Mouse (Mus musculus) large intestine, adult 2 months (tissue): ENCODE results near the gene Reck. TPM values are rescaled to one million over a fixed set of nuclear protein-coding genes. Genes with fewer than 3 reads are reported as not detected.
A peak's percentile ranks its signal among the peaks of the same experiment; 100 is the strongest.

Source experiments
- DNase-seq: peaks from one replicate; pipeline ENCODE4 v3.0.0-alpha.2; 2012; ENCODE audit warnings: low read depth, low spot score
- WGBS: fragments of 180-500 bp; shearing (Covaris S2); methylation state at CpG from one replicate; pipeline ENCODE4 v1.1.7; 2018; 5-methylcytosine and 5-hydroxymethylcytosine counted together
- polyA plus RNA-seq: library from polyadenylated mRNA; depleted of rRNA; stranded (reverse); fragments of >200 nt; gene quantifications from 2 replicates; pipeline ENCODE4 v1.2.3, GENCODE M21; 2012; rRNA removed

Gene Reck
- polyA plus RNA-seq, result 2.5 and 4.1 TPM in 2 replicates

- under 1% methylated on average over 73 of the region's 73 CpGs for whole genome bisulfite sequencing
- no peak for DNase-seq
These were observed at the start of gene Reck for GRCm38 (mm10) chr4:43875160-43875918. TSS of gene Reck (plus strand) at chr4:43875530.

DNA sequence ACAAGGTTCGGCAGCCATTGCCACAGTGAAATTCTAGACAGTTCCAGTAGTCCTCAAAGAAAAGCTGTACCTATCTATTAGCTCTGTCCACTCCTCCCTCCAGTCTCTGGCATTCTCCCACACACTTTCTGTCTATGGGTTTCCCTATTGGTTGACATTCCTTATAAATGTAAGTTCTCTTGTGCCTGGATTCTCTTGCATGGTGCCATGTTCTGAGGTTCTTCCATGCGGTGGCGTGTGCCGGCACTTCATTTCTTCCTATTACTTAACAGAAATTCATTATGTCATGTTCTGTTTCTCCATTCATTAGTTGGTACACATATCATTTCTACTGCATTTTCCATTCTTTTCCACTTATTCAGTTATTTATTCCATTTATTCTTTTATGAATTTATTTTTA is 46.5 kb upstream of the Reck start:
- WGBS, result 84% methylated on average over 4 of the region's 4 CpGs
- DNase-seq, result no peak

DNA sequence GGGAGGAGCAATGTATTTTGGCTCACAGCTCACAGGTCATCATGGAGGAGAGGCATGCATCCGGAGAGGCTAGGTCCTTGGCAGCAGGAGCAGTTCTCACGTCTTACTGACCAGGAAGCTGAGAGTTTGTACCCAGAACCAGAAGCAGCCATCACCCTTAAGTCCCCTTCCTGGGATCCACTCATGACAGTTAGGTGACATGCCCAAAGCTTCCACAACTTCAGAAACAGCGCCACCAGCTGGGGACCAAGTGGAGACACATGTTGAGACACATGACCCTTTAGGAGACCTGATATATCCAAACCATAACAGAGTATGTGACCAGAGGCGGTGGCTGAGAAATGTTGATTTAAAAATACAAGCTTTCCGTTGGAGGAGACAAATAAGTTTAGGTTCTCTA is 43.3 kb upstream of the Reck start:
- 67% methylated on average over 5 of the region's 5 CpGs for WGBS
- DNase-seq, result no peak

GRCm38 (mm10) chr4:43833752-43834151 is 41.6 kb upstream of the Reck start:
- no peak for DNase-seq
- WGBS, result 68% methylated on average over 5 of the region's 5 CpGs

GRCm38 (mm10) chr4:43834749-43835148 is 40.6 kb upstream of the Reck start:
- no peak for DNase-seq
- WGBS, result 48% methylated on average over 4 of the region's 4 CpGs

DNA sequence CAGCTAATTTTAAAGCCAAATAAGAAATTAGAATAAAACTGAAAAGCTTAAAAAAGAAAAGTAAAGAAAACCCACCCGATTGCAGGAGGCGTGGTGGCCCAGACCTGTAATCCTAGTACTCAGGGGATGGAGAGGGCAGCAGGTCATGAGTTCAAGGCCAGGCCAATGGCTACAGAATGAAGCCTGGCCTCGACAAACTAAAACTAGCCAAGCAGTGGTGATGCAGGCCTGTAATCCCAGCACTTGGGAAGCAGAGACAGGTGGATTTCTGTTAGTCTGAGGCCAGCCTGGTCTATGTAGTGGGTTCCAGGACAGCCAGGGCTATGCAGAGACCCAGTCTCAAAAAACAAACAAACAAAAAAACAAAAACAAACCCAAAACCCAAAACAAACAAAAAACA is 37.0 kb upstream of the Reck start:
- DNase-seq, result no peak
- WGBS, result 58% methylated on average over 3 of the region's 3 CpGs

DNA sequence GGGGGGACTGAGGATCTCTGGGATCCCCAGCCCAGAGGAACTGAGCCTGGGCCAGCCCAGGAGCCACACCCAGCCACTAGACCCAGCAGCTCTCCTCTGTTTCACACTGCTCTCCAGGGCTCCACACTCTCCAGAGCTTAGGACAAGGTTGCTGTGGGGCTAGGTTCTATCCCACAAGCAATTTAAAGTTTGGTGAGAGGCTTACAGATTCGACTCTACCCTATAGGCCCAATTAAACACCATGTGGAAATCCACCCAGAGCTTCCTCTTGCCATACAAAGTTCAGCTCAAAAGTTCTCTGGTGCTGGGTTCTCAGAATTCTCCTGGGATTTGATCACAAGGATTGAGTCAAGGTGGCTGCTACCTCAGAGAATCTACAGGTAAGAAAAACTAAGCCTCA is 35.2 kb upstream of the Reck start, which contains the start of gene Olfr157:
Gene Olfr157, minus strand, starts transcription at position 101 of the 400 bp plus-strand sequence.
- 46% methylated on average over 1 of the region's 1 CpGs for WGBS
- DNase-seq, result no peak

DNA sequence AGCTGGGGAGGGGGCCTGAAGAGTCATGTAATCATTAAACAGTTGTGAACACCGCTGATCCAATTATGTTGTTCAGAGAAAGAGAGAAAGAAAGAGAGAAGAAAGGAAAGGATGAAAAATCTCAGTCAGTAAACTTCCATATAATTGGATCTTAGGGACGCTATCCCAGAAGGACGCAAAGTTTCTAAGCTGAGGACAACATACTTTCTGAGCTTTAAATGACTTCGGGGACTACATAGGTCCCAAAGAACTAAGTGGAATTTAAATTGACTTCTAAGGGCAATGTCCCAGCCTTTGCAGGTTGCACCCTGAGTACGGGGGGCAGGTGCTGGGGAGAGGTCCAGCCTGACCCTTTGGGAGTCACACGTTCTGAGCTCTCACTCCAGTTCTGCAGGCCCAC is 24.1 kb upstream of the Reck start, which contains the start of gene Olfr155:
Gene Olfr155, plus strand, starts transcription at position 301 of the 400 bp plus-strand sequence.
- no peak for DNase-seq
- 91% methylated on average over 6 of the region's 6 CpGs for WGBS

GRCm38 (mm10) chr4:43854101-43854500 is 21.2 kb upstream of the Reck start:
- WGBS, result 73% methylated on average over 8 of the region's 8 CpGs
- DNase-seq, result no peak

- WGBS, result 49% methylated on average over 10 of the region's 10 CpGs
- no peak for DNase-seq
These were observed 15.4 kb upstream of the Reck start for GRCm38 (mm10) chr4:43859886-43860285.

DNA sequence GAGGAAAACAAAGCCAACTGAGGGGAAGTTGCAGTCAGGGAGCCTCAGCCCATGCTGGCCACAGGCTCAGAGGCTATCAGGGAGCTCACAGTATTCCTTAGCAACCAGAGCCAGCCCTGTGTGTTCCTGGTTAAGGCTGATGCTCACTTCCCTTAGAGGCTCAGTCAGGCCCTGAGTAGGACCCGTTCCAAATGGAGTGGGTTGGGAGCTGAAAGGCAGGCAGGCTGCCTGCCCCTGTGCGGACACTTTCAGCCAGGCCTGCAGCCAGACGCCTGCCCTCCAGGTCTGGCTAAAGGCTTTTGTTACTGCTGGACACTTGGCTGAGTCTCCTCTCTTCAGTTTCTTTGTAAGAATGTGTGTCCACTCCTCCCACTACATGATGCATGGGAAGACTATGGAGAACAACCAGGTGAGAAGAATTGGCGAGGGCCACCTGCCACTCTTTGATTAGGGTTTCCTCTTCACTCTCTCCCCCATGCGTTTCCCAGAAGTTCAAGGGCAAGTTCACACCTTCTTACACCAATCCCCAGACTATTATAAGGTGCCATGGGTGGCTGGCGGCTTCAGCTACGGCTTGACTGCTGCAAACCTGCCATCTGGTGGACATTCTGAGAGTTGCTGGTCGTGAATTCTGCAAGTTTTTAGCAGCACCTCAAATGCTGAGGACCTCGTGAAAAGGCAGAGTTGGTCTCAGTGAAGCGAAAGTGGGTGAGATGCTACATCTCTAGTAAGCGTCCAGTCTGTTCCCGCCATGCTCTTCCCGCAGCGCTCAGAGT is 14.4 kb upstream of the Reck start:
- DNase-seq, result peak; percentile 25
- 15% methylated on average over 14 of the region's 14 CpGs for WGBS

DNA sequence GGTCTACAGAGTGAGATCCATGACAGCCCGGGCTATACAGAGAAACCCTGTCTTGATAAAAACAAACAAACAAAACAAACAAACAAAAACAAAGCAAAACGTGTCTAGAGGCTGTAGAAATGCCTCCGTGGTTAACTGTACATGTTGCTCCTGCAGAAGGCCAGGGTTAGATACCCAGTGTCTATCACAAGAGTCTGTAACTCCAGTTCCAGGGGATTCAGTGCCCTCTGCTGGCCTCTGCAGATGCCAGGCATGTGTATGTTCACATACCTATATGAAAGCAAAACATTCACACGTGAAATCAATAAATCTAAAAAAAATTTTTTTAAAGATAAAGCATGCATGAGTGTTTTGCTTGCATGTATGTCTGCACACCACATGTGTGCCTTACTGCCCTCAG is 12.0 kb upstream of the Reck start:
- no peak for DNase-seq
- WGBS, result 54% methylated on average over 4 of the region's 4 CpGs

DNA sequence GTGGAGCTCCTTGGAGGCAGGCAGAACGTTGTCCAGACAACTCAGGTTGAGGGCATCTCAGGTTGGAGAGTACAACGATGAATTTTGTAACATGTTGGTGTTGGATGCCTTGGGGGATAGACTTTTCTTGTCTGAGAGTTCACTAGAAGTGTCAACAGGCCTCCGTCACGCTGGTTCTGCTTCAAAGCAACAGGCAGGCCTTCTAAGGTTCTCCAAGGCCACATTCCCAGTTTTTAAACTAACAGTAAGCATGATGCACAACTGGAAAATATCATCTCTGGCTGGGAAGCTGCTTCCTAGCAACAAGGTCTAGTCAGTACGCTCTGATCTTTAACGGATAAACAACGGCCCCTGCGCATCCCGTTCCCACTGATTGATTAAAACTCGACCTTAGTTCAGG is 5.5 kb upstream of the Reck start:
- WGBS, result 84% methylated on average over 10 of the region's 10 CpGs
- DNase-seq, result no peak

DNA sequence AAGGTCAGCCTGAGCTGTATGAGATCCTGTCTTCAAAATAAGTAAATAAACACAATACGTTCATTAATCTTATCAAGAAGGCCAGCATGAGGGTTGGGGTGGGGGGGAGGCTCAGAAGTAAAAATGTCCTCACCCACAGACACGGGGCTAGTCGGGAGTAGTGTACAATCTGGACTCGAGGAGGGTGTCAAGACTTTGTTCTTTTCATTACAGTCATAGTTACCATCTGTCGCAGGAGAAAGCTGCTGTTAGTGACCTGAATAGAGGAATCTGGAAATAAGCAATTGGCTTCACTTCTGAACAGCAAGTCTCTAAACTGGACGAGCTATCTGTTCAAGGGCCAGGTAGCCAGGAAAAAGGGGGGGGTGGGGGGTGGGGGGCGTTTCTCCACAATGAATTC is 829 bp upstream of the Reck start:
- no peak for DNase-seq
- 33% methylated on average over 7 of the region's 7 CpGs for WGBS

DNA sequence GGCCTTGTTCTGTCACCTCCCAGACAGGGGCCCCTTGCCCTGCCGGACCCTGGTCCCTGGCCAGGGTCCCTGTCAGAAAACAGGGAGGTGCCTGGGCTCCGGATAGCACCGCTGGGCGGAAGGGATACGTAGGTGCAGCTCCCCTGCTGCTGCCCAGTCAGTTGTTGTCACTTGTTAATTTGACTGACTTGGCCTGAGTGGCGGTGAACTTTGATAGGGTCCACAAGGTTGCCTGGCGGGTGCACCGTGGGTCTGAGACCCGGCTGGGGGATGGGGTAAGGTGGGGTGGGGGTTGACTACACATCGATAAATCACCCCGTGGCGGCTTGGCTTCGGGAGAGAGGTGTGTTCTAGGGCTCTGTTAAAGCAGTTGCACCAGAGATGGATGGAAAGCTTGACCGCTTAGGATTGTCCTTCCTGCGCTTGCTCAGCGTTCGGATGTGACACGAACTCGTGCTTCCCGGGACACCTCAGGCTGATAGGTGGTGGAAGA is 635 bp downstream of the Reck start:
- DNase-seq, result no peak
- 1% methylated on average over 20 of the region's 20 CpGs for whole genome bisulfite sequencing

- 92% methylated on average over 1 of the region's 1 CpGs for WGBS
- DNase-seq, result no peak
These were observed 1.9 kb downstream of the Reck start for GRCm38 (mm10) chr4:43877230-43877629.

GRCm38 (mm10) chr4:43878121-43878776 is 2.9 kb downstream of the Reck start:
- 48% methylated on average over 5 of the region's 5 CpGs for WGBS
- DNase-seq, result no peak

DNA sequence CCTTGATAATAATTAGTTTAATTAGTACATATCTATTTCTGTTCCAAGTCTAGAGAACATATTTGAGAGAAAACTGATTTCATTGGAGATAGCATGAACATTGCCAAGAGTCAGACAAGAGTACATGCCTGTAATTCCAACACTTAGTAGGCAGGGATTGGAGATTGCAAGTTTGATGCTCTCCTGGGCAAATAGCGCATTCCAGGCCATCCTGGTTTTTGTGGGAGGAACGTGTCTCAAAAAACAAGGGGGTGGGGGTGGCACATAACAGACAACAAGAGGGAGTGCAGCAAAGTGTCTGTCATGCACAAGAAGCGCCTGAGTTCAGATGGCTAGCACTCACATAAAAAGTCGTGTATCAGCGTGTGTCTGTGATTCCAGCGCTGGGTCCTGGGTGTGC is 4.2 kb downstream of the Reck start:
- no peak for DNase-seq

GRCm38 (mm10) chr4:43884196-43884595 is 8.9 kb downstream of the Reck start:
- 63% methylated on average over 4 of the region's 4 CpGs for WGBS
- no peak for DNase-seq

More for the DNA sequence above, 4.2 kb downstream of the Reck start:
- 80% methylated on average over 6 of the region's 6 CpGs for WGBS

- WGBS, result 78% methylated on average over 3 of the region's 3 CpGs
- DNase-seq, result no peak
These were observed 15.9 kb downstream of the Reck start for GRCm38 (mm10) chr4:43891247-43891646.
